Mouse (Mus musculus) c-Kit-positive CD71-negative TER-119-negative erythroid progenitor cells, embryonic 14.5 days (primary cell): Measurements from ENCODE around the gene Znhit1.

Experiments
- DNase-seq: peaks from one replicate; pipeline ENCODE4 v3.0.0-alpha.2; 2013; ENCODE audit warnings: low read depth

Znhit1 gene

DNA sequence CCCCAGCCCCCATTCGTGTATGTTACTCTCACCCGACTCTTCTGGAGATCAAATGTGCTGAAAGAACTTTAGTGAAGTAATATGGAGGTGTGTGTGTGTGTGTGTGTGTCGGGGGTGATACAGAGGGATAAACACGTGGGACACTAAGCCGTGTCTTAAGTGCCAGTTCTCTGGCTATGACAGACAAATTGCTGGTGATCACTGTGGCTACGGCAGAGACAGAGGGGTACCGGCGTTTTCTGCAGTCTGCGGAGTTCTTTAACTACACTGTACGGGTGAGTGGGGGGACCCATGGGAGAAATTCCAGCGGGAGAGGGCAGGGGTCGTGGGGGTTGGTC, at the start of gene Znhit1:
Znhit1 (minus strand) TSS at position 88 of the 338 bp plus-strand sequence.
- no peak for DNase-seq

DNA sequence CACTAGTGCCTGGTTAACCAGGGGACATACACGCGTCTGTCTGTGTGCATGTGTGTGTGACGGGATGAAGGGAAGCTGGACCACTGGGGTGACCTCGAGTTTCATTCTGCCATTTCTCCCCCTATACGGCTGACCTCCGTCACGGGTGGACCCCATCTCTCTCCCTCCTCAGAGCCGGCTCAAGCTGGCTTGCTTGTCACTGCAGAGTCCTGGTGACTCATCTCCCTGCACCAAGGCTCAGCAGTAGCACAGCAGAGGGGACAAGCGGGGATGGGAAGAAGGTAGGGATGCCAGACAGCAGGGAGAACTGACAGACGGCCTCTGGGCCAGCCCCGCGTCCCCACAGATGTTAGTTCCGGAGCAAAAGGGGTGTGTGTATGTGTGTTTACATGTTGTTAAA, 48.4 kb upstream of the Znhit1 start:
- DNase-seq = no peak

DNA sequence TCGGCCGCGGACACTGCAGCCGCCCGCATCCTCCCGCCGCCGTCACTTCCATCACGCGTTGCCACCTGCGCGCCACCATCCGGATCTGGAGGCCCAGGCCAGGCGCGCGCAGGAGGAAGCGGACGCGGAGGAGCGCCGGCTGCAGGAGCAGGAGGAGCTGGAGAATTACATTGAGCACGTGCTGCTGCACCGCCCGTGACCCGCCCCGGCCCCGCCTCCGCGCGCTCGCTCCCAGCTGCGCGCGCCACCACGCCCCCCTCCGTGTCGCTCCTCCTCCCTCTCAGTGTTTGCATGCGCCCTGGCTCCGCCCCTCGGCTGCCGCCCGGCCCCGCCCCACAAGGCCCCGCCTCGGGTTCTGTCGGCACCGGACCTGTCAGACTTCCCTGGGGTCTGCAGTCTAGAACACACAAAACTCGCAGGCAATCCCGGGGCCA, 44.8 kb upstream of the Znhit1 start:
- DNase-seq = peak; percentile 71

DNA sequence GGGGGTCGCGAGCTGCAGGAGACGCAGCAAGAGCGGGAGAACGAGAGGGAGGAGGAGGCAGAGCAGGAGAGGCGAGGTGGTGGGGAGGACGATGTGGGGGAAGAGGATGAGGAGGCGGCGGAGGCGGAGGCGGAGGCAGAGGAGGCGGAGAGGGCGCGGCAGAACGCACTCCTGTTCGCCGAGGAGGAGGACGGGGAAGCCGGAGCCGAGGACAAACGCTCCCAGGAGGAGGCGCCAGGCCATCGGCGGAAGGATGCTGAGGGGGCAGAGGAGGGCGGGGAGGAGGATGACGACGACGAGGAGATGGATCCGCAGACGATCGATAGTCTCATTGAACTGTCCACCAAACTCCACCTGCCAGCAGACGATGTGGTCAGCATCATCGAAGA, 44.2 kb upstream of the Znhit1 start:
- no peak for DNase-seq

DNA sequence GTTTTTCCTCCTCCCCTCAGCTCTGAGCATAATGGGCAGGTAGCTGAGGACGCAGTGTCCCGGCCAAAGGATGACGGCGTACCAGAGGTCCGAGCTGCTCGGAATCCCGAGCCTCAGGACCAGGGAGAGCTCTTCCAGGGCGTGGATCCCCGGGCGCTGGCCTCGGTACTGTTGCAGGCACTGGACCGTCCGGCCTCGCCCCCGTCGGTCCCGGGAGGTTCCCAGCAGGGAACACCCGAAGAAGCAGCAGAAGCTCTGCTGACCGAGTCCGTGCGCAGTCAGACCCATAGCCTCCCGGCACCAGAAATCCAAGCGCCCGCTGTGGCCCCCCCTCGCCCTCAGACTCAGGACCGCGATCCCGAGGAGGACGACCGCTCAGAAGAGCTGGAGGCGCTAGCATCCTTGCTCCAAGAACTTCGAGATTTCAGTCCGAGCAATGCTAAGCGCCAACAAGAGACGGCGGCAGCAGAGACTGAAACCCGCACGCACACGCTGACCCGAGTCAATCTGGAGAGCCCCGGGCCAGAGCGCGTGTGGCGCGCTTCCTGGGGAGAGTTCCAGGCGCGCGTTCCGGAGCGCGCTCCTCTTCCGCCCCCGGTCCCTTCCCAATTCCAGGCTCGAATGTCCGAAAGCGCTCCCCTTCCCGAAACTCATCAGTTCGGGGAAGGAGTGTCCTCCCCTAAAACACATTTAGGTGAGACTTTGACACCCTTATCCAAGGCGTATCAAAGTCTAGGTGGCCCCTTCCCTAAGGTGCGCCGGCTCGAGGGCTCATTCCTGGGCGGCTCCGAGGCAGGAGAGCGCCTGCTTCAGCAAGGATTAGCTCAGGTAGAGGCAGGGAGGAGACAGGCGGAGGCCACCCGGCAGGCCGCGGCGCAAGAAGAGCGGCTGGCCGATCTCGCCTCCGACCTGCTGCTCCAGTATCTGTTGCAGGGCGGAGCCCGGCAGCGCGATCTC, 43.5 kb upstream of the Znhit1 start:
- DNase-seq = no peak

DNA sequence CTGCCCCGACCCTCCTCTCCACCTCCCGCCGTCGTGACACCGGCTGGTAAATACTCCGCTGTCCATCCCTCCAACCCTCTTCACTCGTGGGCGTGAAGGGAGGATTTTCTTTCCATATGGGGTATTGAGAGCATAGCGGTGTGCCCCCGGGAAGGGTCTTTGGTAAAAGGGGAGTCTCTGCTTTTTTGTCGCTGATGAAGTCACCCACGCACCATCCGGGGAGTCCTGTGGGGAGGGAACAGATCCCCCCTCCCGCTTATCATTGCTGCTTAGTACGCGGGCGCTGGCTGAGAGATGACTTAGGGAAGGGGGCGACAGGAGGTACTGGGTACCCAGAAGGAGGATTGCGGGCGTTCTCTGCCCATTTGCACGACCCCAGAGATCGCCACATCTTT, 42.6 kb upstream of the Znhit1 start:
- no peak for DNase-seq

DNA sequence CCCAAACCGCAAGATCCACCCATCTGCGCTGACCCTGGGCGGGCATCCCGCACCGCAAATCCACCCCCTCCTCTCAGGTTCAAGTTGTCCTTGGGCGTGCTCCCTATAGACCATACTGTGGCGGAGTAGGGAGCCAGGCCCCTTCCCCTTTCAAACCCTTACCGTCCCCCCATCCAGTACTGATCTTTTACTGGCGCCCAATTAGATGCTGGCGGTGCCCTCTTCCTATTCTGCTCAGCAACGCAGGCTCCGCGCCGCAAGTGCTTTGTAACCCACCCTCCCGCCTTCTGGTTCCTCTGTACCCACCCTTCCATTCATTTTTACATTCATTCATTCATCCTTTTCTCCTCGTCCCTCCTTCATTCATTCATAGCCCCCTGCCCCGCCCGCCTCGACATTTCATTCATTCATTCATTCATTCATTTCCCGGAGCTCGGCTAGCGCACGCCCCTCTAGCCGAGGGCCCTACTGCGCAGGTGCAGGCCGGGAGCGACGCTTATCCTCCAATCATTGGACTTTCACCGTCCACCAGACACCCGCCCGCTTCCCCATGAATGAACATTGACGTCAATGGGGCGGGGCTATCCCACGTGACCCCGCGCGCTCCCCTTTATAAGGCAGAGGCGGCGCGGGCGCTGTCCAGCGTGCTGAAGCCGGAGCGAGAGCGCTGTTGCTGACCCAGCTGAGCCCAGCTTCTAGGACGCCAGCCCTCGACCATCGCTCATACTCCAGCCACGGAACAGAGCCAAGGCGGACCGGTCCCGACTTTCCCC, 42.0 kb upstream of the Znhit1 start:
- peak; percentile 96 for DNase-seq

DNA sequence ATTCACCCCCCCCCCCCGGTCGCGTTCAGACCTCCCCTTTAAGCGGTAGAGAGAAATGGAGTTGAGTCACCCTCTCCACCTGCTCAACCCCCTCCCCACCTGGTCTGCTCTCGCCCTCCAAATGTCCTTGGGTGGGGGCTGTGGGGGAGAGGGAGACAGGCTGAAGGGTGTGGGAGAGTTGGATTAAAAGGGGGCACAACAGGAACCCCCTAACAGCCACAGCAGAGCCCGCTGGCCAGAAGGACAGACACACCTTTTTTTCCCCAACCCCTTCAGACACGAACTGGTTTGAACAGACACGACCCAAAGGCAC, 41.4 kb upstream of the Znhit1 start:
- no peak for DNase-seq

DNA sequence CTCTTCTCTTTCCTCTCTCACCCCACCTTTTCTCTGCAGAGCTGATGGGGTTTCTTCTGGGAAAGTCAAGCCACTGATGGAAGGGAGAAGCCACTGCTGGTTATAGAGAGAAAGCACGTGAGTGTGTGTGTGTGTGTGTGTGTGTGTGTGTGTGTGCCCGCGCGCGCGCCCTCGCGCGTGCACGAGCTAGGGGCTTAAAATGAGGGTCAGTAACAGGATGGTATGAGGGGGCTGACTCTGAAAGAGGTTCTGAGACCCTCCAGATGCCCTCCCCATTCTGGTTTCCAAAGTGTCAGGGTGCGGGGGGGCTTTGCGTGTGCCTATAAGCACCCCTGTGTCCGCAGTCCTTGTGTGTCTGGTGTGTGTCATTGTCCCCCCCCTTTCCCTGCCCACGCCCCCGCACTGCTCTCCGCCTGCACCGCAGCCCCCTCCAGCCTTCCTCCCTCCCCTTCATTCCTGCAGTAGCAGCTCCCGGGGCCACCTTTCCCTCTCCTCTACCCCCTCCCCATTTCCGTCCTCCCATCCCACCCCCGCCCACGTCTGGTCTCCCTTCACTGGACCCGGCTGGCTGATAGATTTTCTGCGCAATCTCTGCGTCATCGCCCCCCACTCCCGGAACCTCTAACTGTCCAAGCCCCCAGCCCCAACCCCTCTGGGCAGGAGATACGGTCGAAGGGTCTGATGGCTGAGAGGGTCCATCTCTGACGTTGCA, 40.9 kb upstream of the Znhit1 start:
- no peak for DNase-seq

DNA sequence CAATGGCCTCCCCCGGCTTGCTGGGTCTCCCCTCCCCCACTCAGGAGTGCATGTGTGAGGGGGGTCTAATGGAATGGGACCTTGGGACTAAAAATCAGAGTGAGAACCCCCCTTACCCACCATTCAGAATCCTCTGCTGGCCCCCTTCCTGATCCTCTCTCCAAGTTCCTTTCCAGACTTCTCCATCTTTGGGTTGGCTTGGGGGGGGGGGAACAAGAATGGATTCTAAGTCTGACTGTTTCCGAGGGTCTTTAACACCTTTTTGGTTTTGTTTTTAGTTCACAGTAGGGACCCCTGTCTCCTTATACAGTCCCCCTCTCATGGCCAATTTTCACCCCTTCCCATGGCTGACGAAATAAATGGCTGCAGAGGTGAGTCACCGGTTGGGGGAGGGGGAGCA, 38.3 kb upstream of the Znhit1 start, which contains the start of gene Vgf:
Vgf (plus strand) TSS at position 301 of the 400 bp plus-strand sequence.
- DNase-seq = no peak

DNA sequence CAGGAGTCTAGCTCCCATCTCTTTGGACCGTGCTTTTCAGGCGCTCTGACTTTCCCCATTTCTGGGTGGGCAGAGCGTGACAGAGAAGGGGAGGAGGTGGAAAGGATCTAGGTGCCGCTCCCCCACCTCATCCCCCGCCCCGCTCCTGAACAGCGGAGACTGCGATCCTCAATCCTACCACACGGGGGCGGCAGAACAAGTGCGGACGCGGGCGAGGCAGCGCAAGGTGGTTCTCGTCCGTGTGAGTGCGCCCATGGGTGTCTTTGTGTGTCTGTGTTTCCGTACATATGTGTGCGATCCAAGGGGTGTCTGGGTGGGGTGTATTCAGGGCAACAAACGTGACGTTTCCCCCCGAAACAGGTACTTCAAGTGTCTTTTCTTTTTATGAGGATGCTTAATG, 37.3 kb upstream of the Znhit1 start:
- peak; percentile 72 for DNase-seq

DNA sequence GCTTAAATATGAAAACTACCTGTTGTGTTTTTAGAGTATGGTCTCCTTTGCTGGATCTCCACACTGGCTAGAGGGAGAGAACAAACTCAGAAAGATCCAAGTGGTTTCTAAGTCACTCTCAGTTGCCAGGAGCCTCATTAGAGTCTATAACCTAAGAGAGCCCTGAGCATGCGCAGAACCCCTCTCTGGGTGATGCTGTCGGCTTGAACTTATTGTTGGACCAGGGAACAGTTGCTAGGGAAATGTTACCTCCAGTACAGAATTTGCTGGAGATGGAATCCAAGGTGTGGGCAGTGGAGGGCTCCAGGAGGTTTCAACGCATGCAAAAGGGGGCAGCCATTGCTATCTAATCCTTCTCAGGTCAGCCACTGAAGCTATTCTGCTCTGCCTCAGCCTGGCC, 36.5 kb upstream of the Znhit1 start:
- DNase-seq = no peak

DNA sequence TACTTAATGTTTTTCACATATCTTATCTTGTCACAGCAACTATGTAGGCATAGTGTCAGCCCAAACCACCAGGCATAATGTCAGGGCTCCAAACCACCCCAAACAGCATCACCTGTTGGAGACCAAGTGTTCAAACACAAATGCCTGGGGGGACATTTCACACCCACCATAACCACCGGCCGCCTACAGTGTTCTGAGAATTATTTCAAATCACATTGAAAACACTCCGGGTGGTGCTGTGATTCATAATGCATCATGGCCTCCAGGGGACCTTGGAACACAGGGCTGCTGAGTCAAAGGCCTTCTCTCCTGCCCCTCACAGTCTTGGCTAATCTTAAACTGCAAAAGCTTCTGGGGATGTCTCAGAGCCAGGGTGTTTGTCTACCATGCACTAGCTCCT, 28.1 kb upstream of the Znhit1 start:
- DNase-seq = no peak

DNA sequence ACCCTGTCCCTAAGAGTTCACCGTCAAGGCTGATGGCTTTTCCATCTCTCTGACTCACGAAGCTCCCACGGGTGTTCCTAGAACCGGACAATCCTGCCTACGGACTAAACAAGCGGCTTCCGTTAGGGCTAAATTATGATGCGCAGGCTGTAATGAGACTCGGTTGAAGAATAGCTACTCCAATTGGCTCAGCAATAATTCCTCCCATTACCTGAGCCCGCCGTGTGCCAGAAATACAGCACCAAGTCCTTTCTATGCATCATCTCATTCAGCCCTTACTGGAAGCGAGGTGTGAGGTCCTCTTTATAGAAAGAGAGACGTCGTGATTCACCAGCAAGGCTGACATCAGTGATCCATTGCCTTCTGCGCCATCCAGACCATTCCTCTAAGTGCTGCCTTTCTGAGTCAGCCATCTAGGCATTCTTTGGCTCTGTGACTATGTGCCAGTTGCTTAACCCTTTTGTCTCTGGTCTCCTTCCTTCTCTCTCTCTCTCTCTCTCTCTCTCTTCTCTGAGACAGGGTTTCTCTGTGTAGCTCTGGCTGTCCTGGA, 24.7 kb upstream of the Znhit1 start:
- no peak for DNase-seq

DNA sequence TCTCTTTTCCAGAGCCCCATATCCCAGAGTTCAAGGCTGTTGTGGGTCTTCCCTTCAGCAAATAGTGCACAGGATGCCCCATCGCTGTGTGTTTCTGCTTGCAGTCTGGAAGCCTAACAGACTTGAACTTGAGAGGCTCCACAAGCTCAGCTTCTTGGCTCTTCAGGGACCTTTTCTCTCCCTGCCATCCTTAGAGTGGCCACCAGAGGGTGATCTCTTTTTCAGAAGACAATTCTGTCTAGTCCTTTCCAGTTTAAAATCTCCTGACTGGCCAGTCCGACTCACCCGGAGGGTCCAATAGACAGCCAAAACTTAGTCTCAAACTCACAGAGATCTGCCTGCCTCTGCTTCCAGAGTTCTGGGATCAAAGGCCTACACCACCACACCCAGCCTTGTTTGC, 22.2 kb upstream of the Znhit1 start:
- no peak for DNase-seq

DNA sequence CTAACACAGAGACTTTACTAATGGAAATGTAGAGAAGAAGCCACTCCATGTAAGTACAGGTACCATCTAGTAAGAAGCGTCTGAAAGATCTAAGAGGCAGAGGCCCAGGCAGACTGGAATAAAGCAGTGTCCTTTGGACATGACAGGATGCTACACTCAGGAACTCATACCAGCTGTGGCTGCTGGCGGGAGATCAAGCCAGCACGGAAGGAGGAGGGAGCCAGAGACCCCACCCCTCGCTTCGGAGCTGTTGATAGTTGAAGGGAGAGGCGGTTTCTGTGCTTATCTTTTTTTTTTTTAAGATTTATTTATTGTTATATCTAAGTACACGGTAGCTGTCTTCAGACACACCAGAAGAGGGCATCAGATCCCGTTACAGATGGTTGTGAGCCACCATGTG, 19.5 kb upstream of the Znhit1 start:
- no peak for DNase-seq

DNA sequence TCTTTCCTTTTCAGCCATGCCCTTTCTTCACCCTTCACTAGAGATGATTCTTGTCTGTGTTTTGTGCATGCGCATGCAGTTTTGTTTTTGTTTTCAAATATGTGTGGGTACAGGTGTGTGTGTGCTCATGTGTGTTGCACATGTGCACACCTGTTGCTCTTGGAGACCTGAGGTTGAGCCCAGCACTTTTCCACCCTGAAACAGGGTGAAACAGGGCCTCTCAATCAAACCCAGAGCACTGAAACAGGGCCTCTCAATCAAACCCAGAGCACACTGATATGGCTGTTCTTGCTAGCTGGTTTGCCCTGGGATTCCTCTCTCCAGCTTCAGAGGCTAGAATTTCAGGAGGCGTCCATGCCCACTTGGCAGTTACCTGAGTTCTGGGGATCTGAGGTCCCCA, 12.8 kb upstream of the Znhit1 start:
- DNase-seq = no peak

DNA sequence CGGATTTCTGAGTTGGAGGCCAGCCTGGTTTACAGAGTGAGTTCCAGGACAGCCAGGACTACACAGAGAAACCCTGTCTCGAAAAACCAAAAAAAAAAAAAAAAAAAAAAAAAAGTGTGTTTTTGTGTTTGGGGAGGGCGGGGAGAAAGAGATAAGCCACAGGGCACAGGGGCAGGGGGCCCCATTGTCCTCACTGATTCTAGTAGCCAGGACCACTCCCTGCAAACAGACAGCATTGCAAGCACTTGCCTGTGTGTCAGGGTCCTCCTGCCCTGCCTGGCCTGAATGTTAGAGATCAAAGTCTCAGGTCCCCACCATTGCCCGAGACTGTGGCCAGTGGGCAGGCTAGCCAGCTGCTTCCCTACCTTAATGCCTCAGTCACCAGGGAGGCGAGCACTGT, 11.6 kb upstream of the Znhit1 start:
- no peak for DNase-seq

DNA sequence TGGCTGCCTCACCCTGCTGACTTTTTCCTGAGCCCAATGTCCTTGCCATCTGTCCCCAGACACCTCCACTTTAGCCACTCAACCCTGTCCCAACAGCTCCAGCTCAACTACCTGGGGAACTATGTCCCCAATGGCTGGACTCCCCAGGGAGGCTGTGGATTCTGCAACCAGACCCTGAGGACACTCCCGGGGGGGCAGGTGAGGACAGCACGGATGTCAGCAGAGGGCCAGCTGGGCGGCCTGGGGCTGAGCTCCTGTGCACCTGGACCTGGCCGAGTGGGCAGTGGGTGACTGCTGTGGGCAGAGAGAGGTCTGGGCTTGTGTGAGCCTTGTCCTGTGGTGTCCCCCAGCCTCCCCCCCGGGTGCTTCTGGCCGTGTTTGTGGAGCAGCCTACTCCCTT, 2.0 kb upstream of the Znhit1 start:
- no peak for DNase-seq

DNA sequence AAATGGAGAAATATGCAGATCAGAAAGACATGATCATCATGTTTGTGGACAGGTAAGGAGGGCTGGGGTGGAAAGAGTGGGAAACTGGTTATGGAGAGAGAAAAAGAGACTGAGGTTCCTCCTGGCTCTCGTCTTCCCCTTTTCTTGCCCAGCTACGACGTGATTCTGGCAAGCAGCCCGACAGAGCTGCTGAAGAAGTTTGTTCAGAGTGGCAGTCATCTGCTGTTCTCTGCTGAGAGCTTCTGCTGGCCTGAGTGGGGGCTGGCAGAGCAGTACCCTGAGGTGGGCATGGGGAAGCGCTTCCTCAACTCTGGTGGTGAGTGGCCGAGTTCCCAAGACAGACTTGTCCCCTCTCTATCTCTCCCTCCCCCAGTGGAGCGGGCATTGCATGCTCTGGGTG, 599 bp upstream of the Znhit1 start:
- DNase-seq = no peak

DNA sequence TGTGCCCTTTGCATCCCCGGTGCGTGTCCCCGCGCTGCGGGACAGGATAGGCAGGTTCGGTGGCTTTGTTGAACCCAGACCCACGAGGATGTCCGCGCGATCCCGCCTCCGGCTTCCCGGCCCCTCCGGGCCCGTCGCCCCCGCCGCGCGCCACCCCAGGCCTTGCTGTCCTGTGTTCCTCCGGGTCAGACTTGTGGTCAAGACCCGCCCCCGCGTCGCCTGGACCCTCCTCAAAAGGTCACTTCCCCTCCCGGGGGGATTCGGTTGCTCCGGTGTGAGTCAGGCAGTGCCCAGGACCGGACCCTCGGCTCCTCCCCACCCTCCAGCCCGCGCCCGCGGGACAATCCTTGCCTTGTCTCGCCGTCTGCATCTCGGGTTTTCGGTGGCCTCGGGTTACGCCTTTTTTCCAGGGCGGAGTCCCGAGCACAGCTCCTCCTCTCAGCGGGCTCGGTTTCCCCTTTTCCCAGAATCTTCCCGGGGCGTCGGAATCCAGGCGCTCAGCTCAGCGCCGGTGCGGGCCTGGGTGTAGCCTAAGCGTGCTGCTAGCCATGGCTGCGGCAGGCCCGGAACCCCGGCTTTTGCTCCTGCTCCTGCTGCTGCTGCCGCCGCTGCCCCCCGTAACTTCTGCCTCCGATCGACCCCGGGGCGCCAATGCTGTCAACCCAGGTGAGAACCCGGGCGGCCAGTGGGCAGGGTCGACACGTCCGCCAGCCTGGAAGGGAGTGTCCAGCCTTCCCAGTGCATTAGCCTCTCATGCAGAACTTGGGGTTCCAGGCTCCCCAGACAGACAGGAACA, 485 bp downstream of the Znhit1 start:
- DNase-seq = peak; percentile 56

DNA sequence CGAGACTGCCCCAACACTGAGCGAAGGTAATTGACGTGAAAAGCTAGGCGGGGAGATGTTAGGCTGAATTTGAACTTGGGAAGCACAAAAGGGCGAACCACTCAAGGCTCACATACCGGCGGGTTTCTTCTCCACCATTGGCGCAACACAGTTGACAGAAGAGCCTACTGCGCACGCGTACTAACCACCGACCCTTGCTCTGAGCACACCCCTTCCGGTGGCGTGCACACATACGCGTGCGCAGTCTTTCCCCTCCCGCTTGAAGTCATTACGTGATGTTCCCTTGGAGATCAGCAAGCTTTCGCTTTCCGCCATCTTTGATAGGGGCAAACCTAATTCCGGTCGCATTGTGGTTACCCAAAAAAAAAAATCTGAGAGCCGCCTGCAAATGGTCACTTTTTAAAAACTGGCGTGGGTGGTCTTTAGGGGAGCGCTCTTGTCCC, 1.1 kb downstream of the Znhit1 start, which contains the start of gene Plod3:
Plod3 (plus strand) TSS at position 325 of the 443 bp plus-strand sequence.
- DNase-seq = peak; percentile 99
